ENCODE assay signal across 24 mouse cellular contexts in genomic region chr7:81623767-81624166, GRCm38 (mm10). TPM values are rescaled to one million over a fixed set of nuclear protein-coding genes. Genes with fewer than 3 reads are reported as not detected.
A peak's percentile ranks its signal among the peaks of the same experiment; 100 is the strongest.
DNase-seq lines count a peak whose midpoint lies in the region; ATAC-seq and TF ChIP-seq lines count a peak whose summit lies in the region.
"Had no signal": no experiment of that assay in that cellular context is flagged by ENCODE, and none has a peak within 500 bp of the region (broad histone marks: within the 10 kb centered on the region; RNA-seq: fewer than 3 reads in every experiment).

No protein-coding gene starts in this region.

- no peaks in the 10 kb centered on the region; the same call in 1 of the 2 replicates for H3K9me3 ChIP-seq in hindbrain, embryonic 13.5 days
- no peaks in the 10 kb centered on the region for H3K9me3 ChIP-seq in hindbrain, embryonic 14.5 days (ENCODE audit: control insufficient read depth, low read length)
- H3K9me3 ChIP-seq in neural tube, embryonic 13.5 days = 0 out of 2 replicates have a peak, but pooled peaks cover 12% of the 10 kb centered on the region
- H3K9me3 ChIP-seq in intestine, postnatal 0 days (ENCODE audit: control insufficient read depth) = no peaks in the 10 kb centered on the region
- H3K9me3 ChIP-seq: embryonic facial prominence, embryonic 12.5 days; embryonic facial prominence, embryonic 15.5 days had no signal

- peaks cover 20% of the 10 kb centered on the region for H3K4me1 ChIP-seq in hindbrain, embryonic 13.5 days (replicated peaks)
- 0 out of 2 replicates have a peak, but pooled peaks cover 3% of the 10 kb centered on the region for H3K4me1 ChIP-seq in hindbrain, embryonic 14.5 days (replicated peaks; ENCODE audit: control insufficient read depth, insufficient read depth, low read length)
- H3K4me1 ChIP-seq in neural tube, embryonic 13.5 days (replicated peaks) = peaks cover 15% of the 10 kb centered on the region
- H3K4me1 ChIP-seq in intestine, postnatal 0 days (replicated peaks; ENCODE audit: control insufficient read depth, insufficient read depth, low read length) = no peaks in the 10 kb centered on the region
- H3K4me1 ChIP-seq: embryonic facial prominence, embryonic 12.5 days; embryonic facial prominence, embryonic 15.5 days had no signal

- no peak for ATAC-seq in hindbrain, embryonic 13.5 days (ENCODE audit: low FRiP score)
- ATAC-seq in hindbrain, embryonic 14.5 days (ENCODE audit: low FRiP score) = no peak
- ATAC-seq in neural tube, embryonic 13.5 days (ENCODE audit: low read depth) = no peak
- ATAC-seq in intestine, postnatal 0 days = peak; percentile 56; the same call in 1 of the 2 replicates
- ATAC-seq: activated CD4-positive, CD25-positive, alpha-beta regulatory T cell, adult 4 months; forebrain, embryonic 14.5 days; forebrain, postnatal 0 days; hindbrain, postnatal 0 days had no signal

- DNase-seq in hindbrain, embryonic 14.5 days (ENCODE audit: low spot score) = no peak
- DNase-seq in neural tube, embryonic 10.5 days (ENCODE audit: extremely low spot score, low spot score) = no peak
- DNase-seq in heart, adult 9 months (ENCODE audit: low spot score in 2 of 2) = no peak
- DNase-seq in adrenal gland, postnatal 36 days = no peak
- DNase-seq: adrenal gland, adult 8-10 months; adrenal gland, postnatal 25 days; cerebellum, adult 2 months; cerebellum, adult 9-11 months; cerebellum, postnatal 25 days; forebrain, postnatal 0 days; gastrocnemius, adult 2 months; gastrocnemius, postnatal 25 days; heart, adult 2 months had no signal

- TF ChIP-seq CTCF in intestine, postnatal 0 days (IDR thresholded peaks at IDR 0.05; ENCODE audit: low read depth) = no peak

- no peaks in the 10 kb centered on the region for H3K36me3 ChIP-seq in hindbrain, embryonic 13.5 days
- H3K36me3 ChIP-seq in hindbrain, embryonic 14.5 days (replicated peaks; ENCODE audit: control insufficient read depth, insufficient read depth) = no peaks in the 10 kb centered on the region
- H3K36me3 ChIP-seq in neural tube, embryonic 13.5 days = no peaks in the 10 kb centered on the region
- no peaks in the 10 kb centered on the region for H3K36me3 ChIP-seq in intestine, postnatal 0 days (ENCODE audit: control insufficient read depth, insufficient read depth)
- H3K36me3 ChIP-seq: embryonic facial prominence, embryonic 12.5 days; embryonic facial prominence, embryonic 15.5 days; hindbrain, embryonic 12.5 days had no signal

- no peak overlapping the region for H3K4me2 ChIP-seq in hindbrain, embryonic 13.5 days
- H3K4me2 ChIP-seq in hindbrain, embryonic 14.5 days (replicated peaks) = no peak overlapping the region
- no peak overlapping the region for H3K4me2 ChIP-seq in neural tube, embryonic 13.5 days
- no peak overlapping the region for H3K4me2 ChIP-seq in intestine, postnatal 0 days (replicated peaks; ENCODE audit: low read depth)
- H3K4me2 ChIP-seq: embryonic facial prominence, embryonic 12.5 days; embryonic facial prominence, embryonic 15.5 days; heart, embryonic 11.5 days; hindbrain, embryonic 12.5 days had no signal

- H3K4me3 ChIP-seq in hindbrain, embryonic 13.5 days = no peak overlapping the region
- H3K4me3 ChIP-seq in hindbrain, embryonic 14.5 days (replicated peaks; ENCODE audit: low read length) = no peak overlapping the region
- H3K4me3 ChIP-seq in neural tube, embryonic 13.5 days = no peak overlapping the region
- no peak overlapping the region for H3K4me3 ChIP-seq in intestine, postnatal 0 days (ENCODE audit: low read depth, low read length)
- H3K4me3 ChIP-seq: embryonic facial prominence, embryonic 12.5 days; embryonic facial prominence, embryonic 15.5 days; gastrocnemius, adult 2 months; heart, adult 2 months; hindbrain, embryonic 12.5 days had no signal

- H3K27ac ChIP-seq in hindbrain, embryonic 13.5 days = peak overlapping the region; percentile 76; the same call in 1 of the 2 replicates
- H3K27ac ChIP-seq in hindbrain, embryonic 14.5 days = no peak overlapping the region
- H3K27ac ChIP-seq in neural tube, embryonic 13.5 days (replicated peaks) = 0 out of 2 replicates have a peak overlapping the region, but pooled peaks have one; percentile 75
- no peak overlapping the region for H3K27ac ChIP-seq in intestine, postnatal 0 days (ENCODE audit: low read depth, low read length)
- H3K27ac ChIP-seq: embryonic facial prominence, embryonic 12.5 days; embryonic facial prominence, embryonic 15.5 days; gastrocnemius, adult 2 months; heart, adult 2 months; hindbrain, postnatal 0 days had no signal

- WGBS in hindbrain, embryonic 13.5 days = 82% methylated on average over 6 of the region's 6 CpGs
- 79% methylated on average over 6 of the region's 6 CpGs for WGBS in hindbrain, embryonic 14.5 days
- 82% methylated on average over 6 of the region's 6 CpGs for WGBS in neural tube, embryonic 13.5 days
- WGBS in intestine, postnatal 0 days = 52% methylated on average over 6 of the region's 6 CpGs

- no peaks in the 10 kb centered on the region for H3K27me3 ChIP-seq in hindbrain, embryonic 13.5 days
- no peaks in the 10 kb centered on the region for H3K27me3 ChIP-seq in hindbrain, embryonic 14.5 days (ENCODE audit: control insufficient read depth, insufficient read depth, low read length)
- no peaks in the 10 kb centered on the region for H3K27me3 ChIP-seq in neural tube, embryonic 13.5 days
- H3K27me3 ChIP-seq in intestine, postnatal 0 days (replicated peaks; ENCODE audit: control insufficient read depth, insufficient read depth, low read length) = no peaks in the 10 kb centered on the region
- H3K27me3 ChIP-seq: embryonic facial prominence, embryonic 12.5 days; embryonic facial prominence, embryonic 15.5 days; hindbrain, embryonic 12.5 days had no signal

- no peak overlapping the region for H3K9ac ChIP-seq in hindbrain, embryonic 13.5 days
- H3K9ac ChIP-seq in hindbrain, embryonic 14.5 days = no peak overlapping the region
- H3K9ac ChIP-seq in neural tube, embryonic 13.5 days = no peak overlapping the region
- H3K9ac ChIP-seq in intestine, postnatal 0 days (ENCODE audit: low read depth, low read length) = no peak overlapping the region
- H3K9ac ChIP-seq: embryonic facial prominence, embryonic 12.5 days; embryonic facial prominence, embryonic 15.5 days; forebrain, postnatal 0 days; hindbrain, embryonic 12.5 days had no signal

RNA-seq across cellular contexts. Expression of gene Whamm, which starts 52.7 kb away (rescaled TPM):
- 6.2 TPM in 2 replicates for polyA plus RNA-seq in hindbrain, embryonic 13.5 days (2015; fragmentation: Nextera tagmentation; extraction: Ambion mirVana)
- 8.5 and 9.9 TPM in 2 replicates for polyA plus RNA-seq in hindbrain, embryonic 14.5 days (2014; fragmentation: Nextera tagmentation; extraction: Ambion mirVana)
- 7.1 and 8.0 TPM in 2 replicates for polyA plus RNA-seq in neural tube, embryonic 13.5 days (2015; fragmentation: Nextera tagmentation; extraction: Ambion mirVana)
- 5.9 and 6.8 TPM in 2 replicates for polyA plus RNA-seq in intestine, postnatal 0 days (2015; fragmentation: Nextera tagmentation; extraction: Ambion mirVana)
- total RNA-seq in adrenal gland, postnatal 36 days (2021) = 10 to 100 TPM; 20.4 to 21.2 TPM

RNA-seq across cellular contexts. Expression of gene Fsd2, which starts 57.0 kb away (rescaled TPM):
- 0.09 and 0.25 TPM in 2 replicates for polyA plus RNA-seq in hindbrain, embryonic 13.5 days (2015; fragmentation: Nextera tagmentation; extraction: Ambion mirVana)
- 0.10 and 0.21 TPM in 2 replicates for polyA plus RNA-seq in hindbrain, embryonic 14.5 days (2014; fragmentation: Nextera tagmentation; extraction: Ambion mirVana)
- polyA plus RNA-seq in neural tube, embryonic 13.5 days (2015; fragmentation: Nextera tagmentation; extraction: Ambion mirVana) = 0.10 and 0.29 TPM in 2 replicates
- 0.05 and 0.08 TPM in 2 replicates for polyA plus RNA-seq in intestine, postnatal 0 days (2015; fragmentation: Nextera tagmentation; extraction: Ambion mirVana)
- total RNA-seq in adrenal gland, postnatal 36 days (2021) = 1 to 10 TPM in 1 of 2 experiments, under 1 TPM in 1; 0.95 to 1.3 TPM
- total RNA-seq: common myeloid progenitor, adult 5-6 weeks had no signal

Comparison
In these comparisons a context has a peak if more than half of its experiments do, and no peak if none do; other contexts are left out.
1. H3K27ac ChIP-seq: peak in hindbrain, embryonic 13.5 days (single experiment) and neural tube, embryonic 13.5 days (single experiment); none in hindbrain, embryonic 14.5 days (single experiment) and intestine, postnatal 0 days (single experiment).